Mouse (Mus musculus) neutrophil, adult 5-6 weeks (primary cell): ENCODE results near the gene Akp3. TPM values are rescaled to one million over a fixed set of nuclear protein-coding genes. Genes with fewer than 3 reads are reported as not detected.

Experiments
- ATAC-seq: fragments of 151-379, 151-347 bp; 2 replicates; pipeline ENCODE4 v1.8.0; 2017; ENCODE audit warnings: mild to moderate bottlenecking, moderate TSS enrichment; ENCODE audit not compliant: insufficient number of reproducible peaks, poor library complexity, low FRiP score, severe bottlenecking; ENCODE audit errors: extremely low read depth
- total RNA-seq: library from RNA; stranded (forward); fragments of 200-1000 nt; gene quantifications from 2 replicates; pipeline ENCODE4 v1.2.3, GENCODE M21; 2017

Gene Akp3
- total RNA-seq, 1 experiment from 2014 or later = not detected

DNA sequence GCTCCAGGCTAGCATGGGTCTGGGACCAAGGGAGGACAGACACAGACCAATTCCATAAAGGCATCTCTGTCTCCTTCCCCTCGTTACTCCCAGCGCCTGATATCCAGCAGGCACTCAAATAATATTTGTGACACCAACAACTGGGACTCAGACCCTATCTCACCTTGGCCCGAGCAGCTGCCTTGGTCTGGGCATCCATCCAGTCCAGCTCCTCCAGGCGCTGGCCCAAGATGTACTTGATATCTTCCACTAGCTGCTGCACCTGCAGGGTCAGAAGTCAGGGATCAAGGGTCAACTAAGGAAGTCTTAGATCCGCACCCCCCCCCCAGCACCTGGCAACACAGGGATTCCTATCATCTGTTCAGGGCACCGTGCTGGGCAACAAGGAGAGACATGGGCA lies 26.5 kb downstream of the Akp3 start:
- no peak for ATAC-seq

DNA sequence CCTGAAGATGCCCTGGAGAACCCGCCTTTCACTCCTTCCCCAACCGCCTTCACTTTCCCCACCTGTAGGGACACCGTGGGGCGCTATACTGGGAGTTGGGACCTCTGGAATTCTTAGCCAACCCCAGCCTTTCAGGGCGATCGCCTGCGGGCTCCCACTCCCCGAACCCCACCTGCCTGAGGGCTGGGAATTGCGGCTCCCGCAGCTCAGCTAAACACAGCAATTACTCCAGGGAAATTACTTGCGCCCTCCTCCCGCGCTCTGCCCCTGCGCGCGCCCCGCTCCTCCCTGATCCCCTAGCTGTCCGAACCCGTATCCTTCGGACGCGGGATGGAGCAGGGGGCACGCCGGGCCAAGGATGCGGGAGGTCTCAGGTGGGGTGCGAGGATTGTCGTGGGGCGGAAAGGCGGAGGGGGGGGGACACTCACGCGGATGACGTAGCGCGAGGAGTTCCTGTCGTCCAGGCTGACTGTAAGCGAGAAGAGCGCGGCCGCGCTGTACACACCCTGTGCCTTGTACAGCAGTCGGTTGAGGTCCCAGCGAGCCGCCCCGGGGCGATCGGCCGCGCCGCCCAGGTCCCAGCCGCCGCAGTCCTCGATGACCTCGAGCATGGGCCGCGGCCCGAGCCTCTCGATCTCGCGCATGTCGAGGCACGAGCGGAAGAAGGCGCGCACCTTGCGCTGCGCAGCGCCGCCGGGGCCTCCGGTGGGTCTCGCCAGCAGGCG lies 29.2 kb downstream of the Akp3 start:
- ATAC-seq = no peak

DNA sequence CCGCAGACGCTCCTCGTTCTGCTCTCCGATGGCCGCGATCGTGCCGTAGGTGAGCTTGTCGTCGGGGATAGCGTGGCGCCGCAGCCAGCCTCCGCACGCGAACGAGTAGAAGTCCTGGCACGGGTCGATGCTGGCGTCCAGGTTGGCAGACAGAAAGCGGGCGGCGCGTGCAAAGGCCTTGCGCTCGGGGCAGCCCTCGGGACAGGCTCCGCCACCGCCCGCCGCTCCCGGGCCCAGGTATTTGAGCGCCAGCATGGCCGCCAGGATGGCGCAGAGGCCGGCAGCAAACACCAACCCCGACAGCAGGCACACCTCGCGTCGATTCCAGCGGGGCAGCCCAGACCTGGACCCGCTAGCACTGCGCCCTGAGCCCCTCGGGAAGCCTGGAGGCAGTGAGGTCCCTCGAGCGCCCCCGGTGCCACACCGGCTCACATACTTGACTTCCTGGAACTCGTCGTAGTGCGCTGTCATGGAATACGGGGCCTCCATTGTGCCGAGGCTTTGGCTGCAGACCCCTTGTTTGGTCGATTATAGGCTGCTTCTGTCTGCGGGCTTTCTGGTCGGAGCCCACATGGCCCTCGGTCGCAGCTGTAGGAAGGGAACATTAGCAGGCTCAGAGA lies 29.8 kb downstream of the Akp3 start:
- no peak for ATAC-seq

DNA sequence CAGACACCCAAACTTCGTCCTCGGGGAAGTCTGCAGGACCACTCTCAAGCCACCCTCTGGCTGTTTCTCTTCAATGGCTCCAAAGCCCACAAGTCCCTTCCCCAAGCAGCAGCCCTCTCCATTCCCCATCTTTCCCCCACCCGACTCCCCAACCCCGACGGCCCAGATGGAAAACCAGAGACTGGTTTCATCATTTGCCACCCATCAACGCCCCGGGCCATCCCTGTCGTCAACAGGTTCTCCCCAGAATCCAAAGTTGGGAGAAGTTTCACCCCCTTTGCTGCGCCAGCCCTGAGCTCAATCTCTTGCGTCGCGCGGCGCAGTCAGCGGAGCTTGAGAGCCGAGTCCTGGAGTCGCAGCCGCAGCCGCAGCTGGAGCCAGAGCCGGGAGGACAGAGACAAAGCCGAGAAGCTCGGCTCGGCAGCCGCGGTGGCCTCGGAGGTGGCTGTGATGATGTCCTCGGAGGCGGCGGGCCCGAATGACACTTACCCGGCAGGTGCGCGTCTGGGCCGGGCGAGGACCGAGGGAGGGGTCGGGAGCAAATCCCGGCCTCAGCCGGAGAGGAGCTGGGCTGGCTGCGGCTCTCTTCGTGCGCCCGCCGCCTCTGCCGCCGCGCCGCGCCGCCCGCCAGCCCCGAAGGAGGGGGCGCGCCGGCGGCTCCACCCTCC lies 30.9 kb downstream of the Akp3 start:
- ATAC-seq = no peak

DNA sequence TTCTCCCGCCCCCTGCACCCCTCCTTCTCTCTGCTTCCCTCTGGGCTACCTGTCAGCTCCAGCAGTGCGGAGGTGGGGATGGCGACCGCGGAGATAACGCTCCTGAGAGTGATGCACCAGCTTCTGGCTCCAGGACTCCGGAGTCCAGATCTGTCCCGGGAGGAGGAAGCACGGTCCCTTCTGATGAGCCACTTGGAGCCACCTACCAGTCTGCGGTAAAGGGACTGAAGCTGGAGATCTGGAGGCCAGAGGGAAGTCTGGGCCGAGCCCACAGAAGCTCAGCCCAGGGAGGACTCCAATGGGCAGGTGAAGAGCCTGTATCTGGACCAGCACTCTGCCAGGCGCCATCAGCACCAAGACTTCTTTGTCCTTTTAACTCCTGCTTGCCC lies 31.4 kb downstream of the Akp3 start, which contains the start of gene Ecel1:
Gene Ecel1, minus strand, starts transcription at position 323 of the 389 bp plus-strand sequence.
- ATAC-seq = no peak

DNA sequence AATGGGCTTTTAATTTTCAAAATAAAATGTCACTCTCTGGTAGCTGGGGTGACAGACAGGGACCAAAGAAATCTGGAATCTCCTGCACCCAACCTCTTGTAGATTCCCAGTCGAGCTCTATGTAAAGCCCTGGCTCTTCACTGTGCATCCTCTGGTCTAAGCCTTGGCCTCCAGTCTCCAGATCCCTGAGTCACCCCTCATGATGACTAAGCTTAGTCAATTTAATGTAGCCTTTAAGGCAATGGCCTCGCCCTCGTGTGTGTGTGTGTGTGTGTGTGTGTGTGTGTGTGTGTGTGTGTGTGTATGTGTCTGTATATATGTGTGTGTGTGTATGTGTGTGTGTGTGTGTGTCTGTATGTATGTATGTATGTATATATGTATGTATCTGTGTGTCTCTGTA lies 34.6 kb downstream of the Akp3 start:
- no peak for ATAC-seq

DNA sequence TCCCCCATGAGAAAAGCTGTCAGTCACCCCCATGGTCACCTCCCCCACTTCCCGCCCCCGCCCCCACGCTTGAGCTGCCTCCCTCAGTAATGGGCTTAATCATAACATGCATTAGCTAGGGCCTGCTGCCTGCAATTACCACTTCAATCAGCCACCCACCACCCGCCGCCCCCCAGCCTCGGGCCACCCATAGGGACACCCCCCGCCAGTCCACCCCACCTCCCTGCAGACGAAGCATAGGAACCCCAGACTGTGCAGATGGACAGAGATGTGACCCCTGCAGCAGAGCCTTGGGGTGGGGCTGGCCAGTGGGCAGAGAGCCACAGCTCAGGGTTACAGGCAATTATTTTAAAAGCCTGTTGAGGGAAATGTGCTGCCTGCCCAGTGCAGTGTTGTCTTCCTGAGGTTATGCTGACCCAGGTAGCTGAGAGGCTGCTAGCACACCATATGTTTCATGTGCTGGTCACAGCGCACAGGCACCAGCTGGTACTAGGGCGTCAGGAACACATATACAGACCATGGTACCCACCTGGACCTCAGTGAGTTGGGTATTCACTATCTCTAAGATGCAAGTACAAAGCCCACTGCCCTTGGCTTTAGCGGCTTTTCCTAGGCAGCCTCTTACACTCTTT lies 39.5 kb downstream of the Akp3 start:
- ATAC-seq = no peak

DNA sequence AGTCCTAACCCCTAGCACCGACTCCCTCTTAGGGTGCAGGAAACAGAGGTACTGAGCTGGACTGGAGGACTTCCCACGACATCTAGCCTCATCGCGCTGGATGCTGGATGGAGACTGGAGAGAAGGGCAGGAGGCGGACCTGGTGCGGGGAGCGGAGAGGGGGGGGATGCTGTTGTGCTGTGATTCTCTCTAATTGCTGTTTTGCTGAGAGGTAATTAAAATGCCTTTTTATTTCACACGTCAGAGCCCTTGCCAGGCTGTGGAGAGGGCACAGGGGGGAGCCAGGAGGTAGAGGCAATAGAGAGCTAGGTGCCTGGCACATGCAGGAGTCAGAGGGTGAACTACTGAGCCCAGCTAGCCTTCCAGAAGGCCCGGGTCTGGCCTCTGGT lies 40.0 kb downstream of the Akp3 start:
- ATAC-seq = no peak

DNA sequence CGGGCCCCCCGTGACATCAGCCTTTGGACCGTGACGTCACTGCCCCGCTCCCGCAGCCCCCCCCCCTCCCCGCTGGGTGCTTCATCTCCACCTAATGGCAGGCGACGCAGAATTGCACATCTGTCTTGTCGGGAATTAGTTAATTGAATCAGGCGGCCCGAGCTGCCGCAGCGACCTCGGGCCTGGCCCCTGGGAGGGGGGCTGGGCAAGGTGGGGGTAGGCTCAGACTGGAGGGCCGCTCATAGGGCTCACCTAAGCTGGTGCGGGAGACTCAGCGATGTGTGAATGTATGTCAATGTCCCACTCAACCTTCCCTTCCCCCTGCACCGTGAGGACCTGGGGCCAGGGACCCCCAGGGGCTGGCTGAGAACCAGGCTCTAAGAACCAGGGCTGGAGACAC lies 45.7 kb downstream of the Akp3 start:
- no peak for ATAC-seq

DNA sequence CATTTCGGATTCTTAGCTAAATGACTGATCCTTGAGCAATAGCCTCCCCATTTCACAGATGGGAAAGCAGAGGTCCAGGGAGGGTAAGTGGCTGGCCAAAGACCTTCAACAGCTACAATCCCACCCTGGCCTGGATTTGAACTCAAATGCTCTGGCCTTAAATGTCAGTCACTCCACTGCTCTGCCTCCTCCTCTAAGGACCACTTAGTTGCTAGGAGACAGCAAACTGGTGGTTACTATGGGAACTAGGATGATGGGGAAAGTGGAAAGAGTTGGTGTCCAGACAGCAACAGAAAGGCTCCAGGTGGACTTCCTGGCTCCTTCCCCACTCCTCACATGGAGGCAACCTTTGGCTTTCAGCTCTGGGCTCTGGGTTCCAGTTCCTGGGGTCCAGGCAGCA lies 46.5 kb downstream of the Akp3 start:
- ATAC-seq = no peak

DNA sequence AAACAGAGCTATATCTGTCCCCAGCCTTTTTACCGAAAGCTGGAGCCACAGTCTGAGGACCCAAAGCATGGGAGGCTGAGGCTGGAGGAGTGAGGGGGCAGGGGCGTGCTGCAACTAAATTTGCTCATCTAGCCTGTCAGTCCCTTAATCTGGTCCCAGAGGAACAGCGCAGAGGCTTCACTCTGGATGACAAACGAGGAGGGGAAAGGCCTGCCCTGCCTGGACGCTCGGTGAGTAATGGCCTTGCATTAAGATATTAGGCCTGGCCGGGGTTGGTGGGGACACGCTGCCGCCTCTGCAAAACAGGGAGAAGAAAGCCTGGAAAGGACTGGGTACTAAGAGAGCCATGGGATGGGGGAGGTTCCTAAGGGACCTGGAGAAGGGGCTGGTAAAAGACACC lies 47.5 kb downstream of the Akp3 start:
- no peak for ATAC-seq

DNA sequence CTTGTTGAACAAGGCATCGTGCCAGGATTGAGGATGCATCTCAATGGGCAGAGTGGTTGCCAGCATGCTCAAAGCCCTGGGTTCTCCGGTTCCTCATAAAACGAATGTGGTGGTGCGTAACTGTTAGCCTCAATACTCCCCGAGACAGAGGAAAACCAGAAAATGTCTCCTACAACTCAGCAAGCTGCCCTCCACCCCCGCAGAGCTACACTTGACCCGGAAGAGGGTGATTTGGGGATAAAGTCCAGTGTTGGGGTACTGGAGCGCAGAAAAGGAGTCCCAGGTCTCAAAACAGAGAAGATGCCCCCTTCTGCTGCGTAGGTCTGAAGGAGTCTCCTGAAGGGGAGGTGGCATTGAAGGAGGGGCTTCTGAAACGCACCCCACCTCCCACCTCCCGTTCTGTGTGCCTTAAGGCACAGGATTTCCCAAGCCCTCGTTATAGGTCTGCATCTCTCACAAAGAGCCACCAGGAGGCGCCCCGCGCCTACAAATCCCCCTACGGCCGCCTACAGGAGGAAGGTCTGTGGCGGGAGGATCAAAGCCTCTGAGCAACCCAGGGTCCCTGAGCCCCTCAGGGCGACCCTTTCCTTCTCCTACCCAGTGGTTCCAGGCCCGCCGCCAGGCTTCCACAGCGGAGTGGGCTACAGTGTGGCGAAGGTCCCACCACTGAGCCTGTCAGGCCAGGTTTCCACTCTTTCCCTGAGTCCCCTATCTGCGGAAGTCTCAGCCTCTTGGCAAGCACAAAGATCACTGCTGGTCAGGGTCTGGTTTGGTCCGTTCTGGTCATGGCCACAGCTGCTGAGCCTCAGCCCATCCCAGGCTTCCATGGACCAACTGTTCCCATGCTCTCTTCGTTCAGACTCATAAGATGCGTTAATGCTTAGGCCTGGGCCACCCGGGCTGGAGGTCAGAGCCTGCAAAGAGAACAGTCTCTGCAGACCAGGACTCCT lies 49.5 kb downstream of the Akp3 start:
- ATAC-seq = no peak

DNA sequence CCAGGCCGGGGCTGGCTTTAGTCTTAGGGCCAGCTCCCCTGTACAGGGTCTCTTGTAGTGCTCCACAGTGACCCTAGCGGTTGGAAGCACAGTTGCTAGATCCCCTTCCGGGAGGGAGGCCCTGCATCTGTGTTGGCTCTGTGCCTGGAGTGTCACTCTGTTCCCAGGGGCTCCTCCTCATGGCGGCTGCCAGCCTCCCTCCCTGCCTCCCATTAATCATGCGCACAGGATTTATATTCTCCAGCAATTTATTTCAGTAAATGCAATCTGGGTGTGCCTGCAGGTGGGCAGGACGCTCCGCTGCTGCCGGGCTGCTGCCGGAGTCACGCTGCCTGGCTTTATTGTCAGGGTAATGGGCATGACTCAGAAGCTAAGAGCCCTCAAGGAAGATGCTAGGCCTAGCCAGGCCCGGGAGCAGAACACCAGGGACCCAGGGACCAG lies 51.1 kb downstream of the Akp3 start:
- no peak for ATAC-seq

Other genes with a start within 250 kb of the Akp3 start
- gene Alppl2, start 35.0 kb upstream of the Akp3 start, total RNA-seq = not detected in 2 replicates
- not detected in 2 replicates for gene Alpi, start 23.4 kb upstream of the Akp3 start, total RNA-seq
- gene Ecel1, start 31.5 kb downstream of the Akp3 start, total RNA-seq = not detected in 2 replicates
- gene Prss56, start 58.3 kb downstream of the Akp3 start, total RNA-seq = not detected in 2 replicates
- not detected in 2 replicates for gene Chrnd, start 65.6 kb downstream of the Akp3 start, total RNA-seq
- 0.12 TPM in 1 of 2 replicates, not detected in the other for gene Chrng, start 79.7 kb downstream of the Akp3 start, total RNA-seq
- gene Eif4e2, start 88.9 kb downstream of the Akp3 start, total RNA-seq = 111 and 118 TPM in 2 replicates
- gene Efhd1, start 139.4 kb downstream of the Akp3 start, total RNA-seq = 0.74 TPM in 1 of 2 replicates, not detected in the other
- 117 and 137 TPM in 2 replicates for gene Gigyf2, start 202.0 kb downstream of the Akp3 start, total RNA-seq